Comparison of ENCODE assay signal across 8 mouse cellular contexts in genomic region chr4:44704369-44704745, GRCm38 (mm10). TPM values are rescaled to one million over a fixed set of nuclear protein-coding genes. Genes with fewer than 3 reads are reported as not detected.
DNase-seq lines count a peak whose midpoint lies in the region; ATAC-seq lines count a peak whose summit lies in the region.

No protein-coding gene starts in this region.

- H3K9ac ChIP-seq in hindbrain, embryonic 14.5 days = peak overlapping the region; percentile 46

- H3K27ac ChIP-seq in hindbrain, embryonic 14.5 days = peak overlapping the region; percentile 36; the same call in 1 of the 2 replicates

- peak overlapping the region; percentile 62 for H3K4me2 ChIP-seq in hindbrain, embryonic 14.5 days (replicated peaks)

- H3K36me3 ChIP-seq in hindbrain, embryonic 14.5 days (replicated peaks; ENCODE audit: control insufficient read depth, insufficient read depth) = no peaks in the 10 kb centered on the region

- 1% methylated on average over 37 of the region's 38 CpGs for WGBS in hindbrain, embryonic 14.5 days

- DNase-seq in R1 (ENCODE audit: low read depth, low spot score) = peak; percentile 98
- peak; percentile 81 to 83 for DNase-seq in cerebellum, postnatal 14 days
- peak; percentile 66 for DNase-seq in gastrocnemius, adult 18-20 months (ENCODE audit: low spot score)
- DNase-seq in hindbrain, embryonic 14.5 days (ENCODE audit: low spot score) = peak; percentile 84
- peak; percentile 37 for DNase-seq in left cerebral cortex, adult 11 months (ENCODE audit: low spot score)
- DNase-seq in lung, postnatal 25 days (ENCODE audit: low spot score) = peak; percentile 86
- DNase-seq in retina, adult 2 months (ENCODE audit: low read depth, low spot score) = peak; percentile 65
- DNase-seq in thymus, postnatal 14 days = peak; percentile 86

- H3K4me3 ChIP-seq in hindbrain, embryonic 14.5 days (replicated peaks; ENCODE audit: low read length) = peak overlapping the region; percentile 44

- peaks cover 90% of the 10 kb centered on the region for H3K27me3 ChIP-seq in hindbrain, embryonic 14.5 days (ENCODE audit: control insufficient read depth, insufficient read depth, low read length)

- ATAC-seq in hindbrain, embryonic 14.5 days (ENCODE audit: low FRiP score) = peak; percentile 97

- H3K4me1 ChIP-seq in hindbrain, embryonic 14.5 days (replicated peaks; ENCODE audit: control insufficient read depth, insufficient read depth, low read length) = peaks cover 6% of the 10 kb centered on the region

- no peaks in the 10 kb centered on the region for H3K9me3 ChIP-seq in hindbrain, embryonic 14.5 days (ENCODE audit: control insufficient read depth, low read length)

RNA-seq across cellular contexts. Expression of gene Pax5, which starts 5.9 kb away (rescaled TPM):
- under 1 TPM in 1 of 2 experiments, not detected in 1; 0.02 TPM for total RNA-seq in gastrocnemius, adult 18-20 months (2021)
- polyA plus RNA-seq in hindbrain, embryonic 14.5 days (2014; fragmentation: Nextera tagmentation; extraction: Ambion mirVana) = 1.8 and 1.9 TPM in 2 replicates

RNA-seq across cellular contexts. Expression of gene Zcchc7, which starts 51.3 kb away (rescaled TPM):
- total RNA-seq in gastrocnemius, adult 18-20 months (2021) = 10 to 100 TPM; 15.8 to 17.9 TPM
- polyA plus RNA-seq in hindbrain, embryonic 14.5 days (2014; fragmentation: Nextera tagmentation; extraction: Ambion mirVana) = 34.3 and 38.5 TPM in 2 replicates

Comparison
In these comparisons a context has a peak if more than half of its experiments do, and no peak if none do; other contexts are left out.
1. Peak in every context shown above with its lines: DNase-seq, ATAC-seq, H3K4me3 ChIP-seq and H3K27ac ChIP-seq.
2. DNase-seq: peak in every context shown above with its lines; median percentile 98 in R1; 86 in lung, postnatal 25 days; 86 in thymus, postnatal 14 days; 84 in hindbrain, embryonic 14.5 days; 82 in cerebellum, postnatal 14 days; 66 in gastrocnemius, adult 18-20 months; 65 in retina, adult 2 months; 37 in left cerebral cortex, adult 11 months.